Mouse (Mus musculus): Measurements from ENCODE around the gene Aldh4a1. TPM values are rescaled to one million over a fixed set of nuclear protein-coding genes. Genes with fewer than 3 reads are reported as not detected.

The Aldh4a1 gene
- polyA plus RNA-seq, 1 experiment from 2014 or later, result 18.6 TPM

GRCm38 (mm10) chr4:139608975-139609374 lies 13.7 kb upstream of the Aldh4a1 start:
- WGBS, result 63% methylated on average over 4 of the region's 4 CpGs
- Histone ChIP-seq H3K27me3 (replicated peaks; ENCODE audit: control insufficient read depth, insufficient read depth, low read length) (no peaks in the 10 kb centered on the region), H3K9me3 (replicated peaks; ENCODE audit: control insufficient read depth, low read length) (no peaks in the 10 kb centered on the region; the same call in 1 of the 2 replicates), H3K4me2 (ENCODE audit: low read length) (no peak overlapping the region), H3K36me3 (ENCODE audit: control insufficient read depth, insufficient read depth, low read length) (0 out of 2 replicates have a peak, but pooled peaks cover 5% of the 10 kb centered on the region), H3K9ac (ENCODE audit: low read length) (no peak overlapping the region), H3K4me3 (ENCODE audit: low read depth, low read length) (no peak overlapping the region), H3K27ac (ENCODE audit: low read depth, low read length) (no peak overlapping the region), H3K4me1 (ENCODE audit: control insufficient read depth, insufficient read depth, low read length) (no peaks in the 10 kb centered on the region)
- DNase-seq (ENCODE audit: low spot score) (no peak), ATAC-seq (no peak)

- peaks cover 1% of the 10 kb centered on the region; the same call in 1 of the 2 replicates for H3K4me1 ChIP-seq (ENCODE audit: control insufficient read depth, insufficient read depth, low read length)
- no peak overlapping the region for H3K4me2 ChIP-seq (ENCODE audit: low read length)
- H3K27ac ChIP-seq (ENCODE audit: low read depth, low read length), result no peak overlapping the region
- ATAC-seq (no peak), DNase-seq (ENCODE audit: low spot score) (peak; percentile 25)
- no peaks in the 10 kb centered on the region for H3K27me3 ChIP-seq (replicated peaks; ENCODE audit: control insufficient read depth, insufficient read depth, low read length)
- H3K9ac ChIP-seq (ENCODE audit: low read length), result no peak overlapping the region
- H3K4me3 ChIP-seq (ENCODE audit: low read depth, low read length), result no peak overlapping the region
- H3K36me3 ChIP-seq (ENCODE audit: control insufficient read depth, insufficient read depth, low read length), result 0 out of 2 replicates have a peak, but pooled peaks cover 11% of the 10 kb centered on the region
- 42% methylated on average over 6 of the region's 6 CpGs for WGBS
- no peaks in the 10 kb centered on the region; the same call in 1 of the 2 replicates for H3K9me3 ChIP-seq (replicated peaks; ENCODE audit: control insufficient read depth, low read length)
Measured at GRCm38 (mm10) chr4:139610954-139611353, 11.7 kb upstream of the Aldh4a1 start.

GRCm38 (mm10) chr4:139611542-139611953 lies 11.1 kb upstream of the Aldh4a1 start:
- Histone ChIP-seq H3K4me2 (ENCODE audit: low read length) (peak overlapping the region; percentile 37), H3K4me3 (ENCODE audit: low read depth, low read length) (no peak overlapping the region), H3K9ac (ENCODE audit: low read length) (no peak overlapping the region; the same call in 1 of the 2 replicates), H3K4me1 (ENCODE audit: control insufficient read depth, insufficient read depth, low read length) (peaks cover 3% of the 10 kb centered on the region; the same call in 1 of the 2 replicates), H3K36me3 (ENCODE audit: control insufficient read depth, insufficient read depth, low read length) (0 out of 2 replicates have a peak, but pooled peaks cover 11% of the 10 kb centered on the region), H3K9me3 (replicated peaks; ENCODE audit: control insufficient read depth, low read length) (no peaks in the 10 kb centered on the region; the same call in 1 of the 2 replicates), H3K27me3 (replicated peaks; ENCODE audit: control insufficient read depth, insufficient read depth, low read length) (no peaks in the 10 kb centered on the region), H3K27ac (ENCODE audit: low read depth, low read length) (no peak overlapping the region; the same call in 1 of the 2 replicates)
- 4% methylated on average over 10 of the region's 10 CpGs for WGBS
- DNase-seq (ENCODE audit: low spot score) (peak; percentile 86), ATAC-seq (no peak; the same call in 1 of the 2 replicates)

GRCm38 (mm10) chr4:139614524-139615260 lies 8.0 kb upstream of the Aldh4a1 start:
- 92% methylated on average over 21 of the region's 21 CpGs for WGBS
- Histone ChIP-seq H3K9ac (ENCODE audit: low read length) (no peak overlapping the region), H3K9me3 (replicated peaks; ENCODE audit: control insufficient read depth, low read length) (no peaks in the 10 kb centered on the region; the same call in 1 of the 2 replicates), H3K27me3 (replicated peaks; ENCODE audit: control insufficient read depth, insufficient read depth, low read length) (no peaks in the 10 kb centered on the region), H3K4me1 (ENCODE audit: control insufficient read depth, insufficient read depth, low read length) (peaks cover 5% of the 10 kb centered on the region; the same call in 1 of the 2 replicates), H3K4me3 (ENCODE audit: low read depth, low read length) (no peak overlapping the region), H3K27ac (ENCODE audit: low read depth, low read length) (no peak overlapping the region), H3K4me2 (ENCODE audit: low read length) (no peak overlapping the region), H3K36me3 (ENCODE audit: control insufficient read depth, insufficient read depth, low read length) (0 out of 2 replicates have a peak, but pooled peaks cover 11% of the 10 kb centered on the region)
- ATAC-seq, result no peak
- DNase-seq (ENCODE audit: low spot score), result no peak

GRCm38 (mm10) chr4:139616276-139617000 lies 6.2 kb upstream of the Aldh4a1 start:
- H3K4me2 ChIP-seq (ENCODE audit: low read length), result peak overlapping the region; percentile 72
- WGBS, result 4% methylated on average over 24 of the region's 24 CpGs
- no peaks in the 10 kb centered on the region; the same call in 1 of the 2 replicates for H3K9me3 ChIP-seq (replicated peaks; ENCODE audit: control insufficient read depth, low read length)
- no peaks in the 10 kb centered on the region for H3K27me3 ChIP-seq (replicated peaks; ENCODE audit: control insufficient read depth, insufficient read depth, low read length)
- ATAC-seq (peak; percentile 88), DNase-seq (ENCODE audit: low spot score) (peak; percentile 84)
- 0 out of 2 replicates have a peak, but pooled peaks cover 11% of the 10 kb centered on the region for H3K36me3 ChIP-seq (ENCODE audit: control insufficient read depth, insufficient read depth, low read length)
- H3K27ac ChIP-seq (ENCODE audit: low read depth, low read length), result peak overlapping the region; percentile 46; the same call in 1 of the 2 replicates
- peaks cover 5% of the 10 kb centered on the region; the same call in 1 of the 2 replicates for H3K4me1 ChIP-seq (ENCODE audit: control insufficient read depth, insufficient read depth, low read length)
- peak overlapping the region; percentile 42 for H3K4me3 ChIP-seq (ENCODE audit: low read depth, low read length)
- peak overlapping the region; percentile 69 for H3K9ac ChIP-seq (ENCODE audit: low read length)

GRCm38 (mm10) chr4:139617001-139617364 lies 5.7 kb upstream of the Aldh4a1 start:
- Histone ChIP-seq H3K9me3 (replicated peaks; ENCODE audit: control insufficient read depth, low read length) (no peaks in the 10 kb centered on the region; the same call in 1 of the 2 replicates), H3K36me3 (ENCODE audit: control insufficient read depth, insufficient read depth, low read length) (0 out of 2 replicates have a peak, but pooled peaks cover 11% of the 10 kb centered on the region), H3K27me3 (replicated peaks; ENCODE audit: control insufficient read depth, insufficient read depth, low read length) (no peaks in the 10 kb centered on the region), H3K27ac (ENCODE audit: low read depth, low read length) (0 out of 2 replicates have a peak overlapping the region, but pooled peaks have one; percentile 46), H3K4me3 (ENCODE audit: low read depth, low read length) (peak overlapping the region; percentile 42), H3K4me1 (ENCODE audit: control insufficient read depth, insufficient read depth, low read length) (peaks cover 5% of the 10 kb centered on the region; the same call in 1 of the 2 replicates), H3K9ac (ENCODE audit: low read length) (peak overlapping the region; percentile 69; the same call in 1 of the 2 replicates), H3K4me2 (ENCODE audit: low read length) (peak overlapping the region; percentile 72)
- ATAC-seq (0 out of 2 replicates have a peak, but pooled peaks have one; percentile 6), DNase-seq (ENCODE audit: low spot score) (no peak)
- WGBS, result 50% methylated on average over 3 of the region's 3 CpGs

GRCm38 (mm10) chr4:139619765-139620164 lies 2.9 kb upstream of the Aldh4a1 start:
- DNase-seq (ENCODE audit: low spot score) (no peak), ATAC-seq (no peak)
- Histone ChIP-seq H3K27ac (ENCODE audit: low read depth, low read length) (no peak overlapping the region), H3K4me2 (ENCODE audit: low read length) (no peak overlapping the region), H3K36me3 (ENCODE audit: control insufficient read depth, insufficient read depth, low read length) (0 out of 2 replicates have a peak, but pooled peaks cover 2% of the 10 kb centered on the region), H3K9me3 (replicated peaks; ENCODE audit: control insufficient read depth, low read length) (no peaks in the 10 kb centered on the region), H3K4me3 (ENCODE audit: low read depth, low read length) (no peak overlapping the region), H3K4me1 (ENCODE audit: control insufficient read depth, insufficient read depth, low read length) (peaks cover 15% of the 10 kb centered on the region; the same call in 1 of the 2 replicates), H3K9ac (ENCODE audit: low read length) (no peak overlapping the region), H3K27me3 (replicated peaks; ENCODE audit: control insufficient read depth, insufficient read depth, low read length) (no peaks in the 10 kb centered on the region)
- 67% methylated on average over 6 of the region's 6 CpGs for WGBS

GRCm38 (mm10) chr4:139623434-139624115 lies 909 bp downstream of the Aldh4a1 start:
- H3K27ac ChIP-seq (ENCODE audit: low read depth, low read length), result 0 out of 2 replicates have a peak overlapping the region, but pooled peaks have one; percentile 78
- no peak for DNase-seq (ENCODE audit: low spot score)
- peak overlapping the region; percentile 68 for H3K4me3 ChIP-seq (ENCODE audit: low read depth, low read length)
- peak overlapping the region; percentile 80 for H3K4me2 ChIP-seq (ENCODE audit: low read length)
- H3K9me3 ChIP-seq (replicated peaks; ENCODE audit: control insufficient read depth, low read length), result no peaks in the 10 kb centered on the region
- H3K27me3 ChIP-seq (replicated peaks; ENCODE audit: control insufficient read depth, insufficient read depth, low read length), result no peaks in the 10 kb centered on the region
- no peak for ATAC-seq
- H3K36me3 ChIP-seq (ENCODE audit: control insufficient read depth, insufficient read depth, low read length), result no peaks in the 10 kb centered on the region
- WGBS, result 25% methylated on average over 21 of the region's 21 CpGs
- H3K9ac ChIP-seq (ENCODE audit: low read length), result peak overlapping the region; percentile 82
- H3K4me1 ChIP-seq (ENCODE audit: control insufficient read depth, insufficient read depth, low read length), result peaks cover 10% of the 10 kb centered on the region; the same call in 1 of the 2 replicates

Measured in forebrain, embryonic 14.5 days (tissue).